Mouse (Mus musculus): ENCODE measurements around the gene Ripor2. TPM values are rescaled to one million over a fixed set of nuclear protein-coding genes. Genes with fewer than 3 reads are reported as not detected.

Gene Ripor2
- total RNA-seq, 2 experiments from 2014 or later = 7.5 to 10.9 TPM

DNA sequence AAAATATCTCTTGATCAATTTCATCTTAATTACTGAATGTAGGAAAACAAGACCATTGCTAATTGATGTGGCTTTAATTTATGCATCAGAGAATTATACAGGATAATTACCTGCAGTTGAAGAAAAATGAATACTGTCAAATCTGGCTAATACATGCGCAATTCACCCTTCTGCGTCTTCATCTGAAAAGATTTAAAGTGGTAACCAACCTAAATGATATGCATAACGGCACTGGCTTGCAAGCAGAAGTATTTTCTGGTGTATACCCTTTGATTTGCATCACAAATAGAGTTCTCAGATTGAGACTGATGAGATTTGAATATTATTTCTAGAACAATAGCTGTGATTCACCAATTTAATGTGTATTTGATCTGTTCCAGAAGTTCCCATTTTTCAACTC lies 66.7 kb downstream of the Ripor2 start:
- no peak for DNase-seq

GRCm38 (mm10) chr13:24649099-24649498 lies 67.1 kb downstream of the Ripor2 start:
- no peak for DNase-seq

GRCm38 (mm10) chr13:24651018-24651417 lies 69.0 kb downstream of the Ripor2 start:
- no peak for DNase-seq

GRCm38 (mm10) chr13:24654919-24655635 lies 73.1 kb downstream of the Ripor2 start:
- no peak for DNase-seq

DNA sequence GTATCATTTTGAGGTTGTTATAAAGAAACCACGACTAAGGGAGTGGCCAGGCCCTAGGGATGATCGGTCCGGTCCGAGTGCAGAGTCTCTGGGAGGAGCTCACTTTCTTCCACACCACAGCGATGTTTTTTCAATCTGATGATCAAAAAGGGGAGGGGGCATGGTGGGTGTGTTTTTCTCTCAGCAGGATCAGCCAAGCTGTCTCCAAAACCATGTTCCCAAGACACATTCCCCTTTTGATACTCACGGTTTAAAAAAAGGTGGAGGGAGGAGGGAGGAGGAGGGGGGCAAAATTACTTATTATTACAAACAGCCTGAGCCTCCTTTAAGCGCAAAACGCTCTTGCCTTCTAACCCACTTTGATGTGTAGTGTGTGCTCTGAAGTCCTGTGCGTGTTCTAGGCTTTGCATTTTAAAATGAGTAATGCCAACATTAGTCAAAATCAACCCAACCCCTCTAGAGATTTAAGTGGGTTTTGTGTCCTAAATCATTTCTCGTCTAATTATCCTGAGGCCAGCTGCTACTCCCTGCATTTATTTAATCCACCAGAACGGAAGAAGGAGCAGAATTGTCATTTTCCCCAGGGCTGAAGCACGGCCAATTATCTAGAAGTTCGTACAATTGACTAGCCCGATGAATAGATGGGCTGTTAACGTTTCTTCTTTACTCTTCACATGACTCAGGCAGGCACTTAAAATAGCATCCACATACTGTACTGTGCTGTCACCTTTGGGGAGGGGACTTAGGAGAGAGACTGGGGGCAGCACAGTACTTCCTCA lies 74.9 kb downstream of the Ripor2 start:
- no peak for DNase-seq

DNA sequence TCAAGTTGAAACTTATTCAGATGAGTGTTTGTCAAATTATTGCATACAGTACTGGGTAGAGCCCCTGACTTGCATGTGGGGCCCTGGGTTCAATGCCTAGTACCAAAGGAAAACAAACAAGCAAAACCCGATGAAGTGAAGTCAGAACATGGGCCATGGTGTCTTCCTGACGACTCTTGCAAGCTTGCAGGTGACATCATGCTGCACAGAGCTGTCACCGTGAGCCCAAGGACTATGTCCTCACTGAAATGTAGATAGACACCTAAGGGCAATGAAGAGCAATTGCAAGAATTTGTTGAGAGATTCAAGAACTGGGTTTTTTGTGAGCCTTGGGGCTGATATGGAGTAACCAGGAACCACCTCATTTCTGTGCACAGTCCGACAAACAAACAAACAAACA lies 84.8 kb downstream of the Ripor2 start:
- no peak for DNase-seq

DNA sequence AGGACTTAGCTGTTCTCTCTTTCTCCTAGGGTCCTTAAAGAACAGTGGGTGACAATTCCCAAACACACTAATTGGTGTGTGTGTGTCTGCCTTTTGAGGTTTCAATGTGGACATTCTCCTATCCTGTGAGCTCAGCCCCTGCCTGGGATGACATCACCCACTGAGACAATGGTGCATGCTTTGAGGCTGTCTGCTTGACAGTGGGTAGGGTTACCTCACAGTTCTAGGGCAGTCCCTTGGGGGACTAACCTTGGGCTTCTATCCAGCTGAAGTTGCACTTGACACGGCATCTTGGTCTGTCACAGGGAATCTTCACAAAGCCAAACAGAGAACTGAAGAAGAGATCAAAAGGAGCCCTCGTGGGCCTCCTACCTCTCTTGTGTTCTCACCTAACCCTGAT lies 86.6 kb downstream of the Ripor2 start:
- peak; percentile 25 for DNase-seq

DNA sequence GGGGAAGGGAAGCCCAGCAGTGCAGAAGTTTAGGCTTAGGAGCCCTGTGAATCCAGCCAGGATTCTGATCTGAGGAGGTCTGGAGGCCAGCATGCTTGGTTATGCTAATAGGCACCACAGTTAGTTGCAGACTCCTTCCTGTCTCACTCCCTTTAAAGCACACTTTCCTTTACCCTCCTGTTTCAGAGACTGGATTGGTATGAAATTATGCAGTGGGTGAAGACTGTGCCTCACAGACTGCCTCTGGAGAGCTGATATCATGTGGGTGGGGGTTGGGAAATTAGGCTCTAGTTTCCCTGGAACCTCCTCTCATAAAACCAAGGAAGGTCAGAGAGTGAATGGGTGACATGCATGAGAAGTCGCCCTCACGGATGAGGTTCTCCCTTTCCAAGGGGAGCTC lies 88.7 kb downstream of the Ripor2 start:
- DNase-seq = no peak

GRCm38 (mm10) chr13:24679027-24679680 lies 97.2 kb downstream of the Ripor2 start:
- DNase-seq = no peak

- no peak for DNase-seq
Measured at GRCm38 (mm10) chr13:24680951-24681350, 99.0 kb downstream of the Ripor2 start.

DNA sequence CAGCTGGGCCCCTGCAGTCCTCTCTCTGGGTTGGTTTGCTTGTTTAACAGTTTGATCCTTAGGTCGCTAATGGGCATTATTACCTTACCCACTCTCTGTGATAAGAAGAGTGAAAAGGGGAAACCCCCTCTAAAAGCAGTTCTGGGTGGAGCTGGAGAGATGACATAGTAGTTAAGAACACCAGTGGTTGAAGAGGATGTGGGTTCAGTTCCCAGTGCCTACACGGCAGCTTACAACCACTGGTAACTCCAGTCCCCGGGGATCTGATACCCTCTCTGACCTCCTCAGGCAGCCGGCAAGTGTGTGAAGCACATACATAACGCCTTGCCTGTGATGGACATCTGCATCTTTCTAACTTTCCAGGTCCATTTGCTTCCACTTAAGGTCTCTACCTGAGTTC lies 100.4 kb downstream of the Ripor2 start:
- DNase-seq = no peak

GRCm38 (mm10) chr13:24684503-24684902 lies 102.5 kb downstream of the Ripor2 start:
- DNase-seq = no peak

- no peak for DNase-seq
Measured at GRCm38 (mm10) chr13:24685846-24686245, 103.9 kb downstream of the Ripor2 start.

DNA sequence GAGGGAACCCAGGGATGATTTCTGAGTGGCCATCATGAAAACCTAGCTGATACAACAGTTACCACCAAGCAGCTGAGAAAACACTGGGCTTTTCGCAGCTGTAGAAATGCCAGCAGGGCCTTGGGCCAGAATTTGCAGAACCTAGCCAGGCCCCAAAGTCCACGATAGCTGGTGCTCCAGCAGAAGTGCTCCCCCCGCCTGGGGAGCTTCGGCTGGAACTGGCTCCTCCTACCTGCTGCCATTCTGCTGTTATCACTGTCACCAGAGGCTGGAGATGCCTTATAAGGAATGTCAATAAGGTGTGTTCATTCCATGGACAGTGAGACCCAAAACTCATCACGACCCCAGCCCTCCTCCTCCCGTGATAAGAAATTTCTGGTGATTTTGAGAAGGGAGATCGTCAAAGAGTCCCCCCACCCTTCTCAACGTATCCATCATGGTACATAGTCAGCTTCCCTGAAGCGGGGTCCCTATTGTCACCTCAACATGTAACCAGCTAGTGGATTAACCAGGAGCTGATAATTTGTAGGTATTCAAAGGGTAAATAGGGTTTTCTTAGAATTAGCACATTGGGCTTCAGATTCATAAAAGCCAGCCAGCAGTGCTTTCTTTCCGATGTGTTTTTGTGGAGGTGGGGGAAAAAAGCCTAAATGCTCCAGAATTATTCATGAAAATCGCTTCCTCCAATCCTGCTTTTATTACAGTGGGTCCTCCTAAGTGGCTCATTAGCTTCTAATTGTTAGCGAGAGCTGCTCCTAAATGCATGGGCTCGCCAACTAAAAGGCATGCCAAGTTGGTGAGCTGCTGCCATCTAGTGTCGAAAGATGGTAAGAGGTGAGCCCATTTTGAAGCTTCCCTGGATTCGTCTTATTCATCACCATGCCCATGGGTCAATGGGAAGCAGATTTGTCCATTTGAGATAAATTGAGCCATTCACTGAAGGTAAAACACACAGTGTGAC lies 105.0 kb downstream of the Ripor2 start:
- DNase-seq = peak; percentile 85

- DNase-seq = no peak
Measured at GRCm38 (mm10) chr13:24693312-24693711, 111.3 kb downstream of the Ripor2 start.

DNA sequence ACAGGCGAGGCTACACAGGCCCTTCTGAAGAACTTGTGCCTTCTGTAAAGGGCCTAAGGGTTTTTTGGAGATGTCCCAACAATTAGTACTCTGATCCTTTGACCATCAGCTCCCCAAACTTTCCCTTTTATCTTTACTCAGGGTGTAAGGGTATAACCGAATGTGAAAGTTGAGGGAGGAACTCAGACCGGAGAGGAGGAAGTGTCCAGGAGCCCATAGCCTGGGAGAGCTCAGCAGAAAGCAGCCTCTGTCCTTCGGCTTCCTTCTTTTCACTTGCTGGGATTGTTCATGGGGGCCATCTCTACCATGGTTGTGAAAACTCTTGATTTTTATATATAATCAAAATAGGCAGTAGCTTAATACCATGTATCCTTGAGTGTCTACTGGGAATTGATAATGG lies 116.8 kb downstream of the Ripor2 start:
- DNase-seq = no peak

DNA sequence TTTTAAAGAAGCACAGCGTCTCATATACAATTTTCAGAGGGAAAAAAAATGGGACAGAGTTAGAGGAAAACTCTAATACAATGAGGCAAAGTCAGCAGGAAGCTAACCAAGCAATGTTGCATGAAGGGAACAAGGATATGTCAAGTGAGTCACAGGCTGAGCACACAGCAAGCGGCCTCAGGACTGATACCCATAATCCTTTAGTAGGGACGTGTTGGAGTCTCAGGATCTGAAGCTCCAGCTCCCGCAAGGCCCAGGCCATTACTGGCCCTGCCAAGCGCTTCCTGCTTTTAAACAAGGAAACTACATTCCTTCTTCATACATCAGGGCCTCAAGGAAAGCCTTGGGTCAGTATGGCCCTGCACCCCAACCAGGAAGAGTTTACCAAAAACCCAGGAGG lies 120.1 kb downstream of the Ripor2 start:
- no peak for DNase-seq

- no peak for DNase-seq
Measured at GRCm38 (mm10) chr13:24709656-24710396, 127.8 kb downstream of the Ripor2 start.

DNA sequence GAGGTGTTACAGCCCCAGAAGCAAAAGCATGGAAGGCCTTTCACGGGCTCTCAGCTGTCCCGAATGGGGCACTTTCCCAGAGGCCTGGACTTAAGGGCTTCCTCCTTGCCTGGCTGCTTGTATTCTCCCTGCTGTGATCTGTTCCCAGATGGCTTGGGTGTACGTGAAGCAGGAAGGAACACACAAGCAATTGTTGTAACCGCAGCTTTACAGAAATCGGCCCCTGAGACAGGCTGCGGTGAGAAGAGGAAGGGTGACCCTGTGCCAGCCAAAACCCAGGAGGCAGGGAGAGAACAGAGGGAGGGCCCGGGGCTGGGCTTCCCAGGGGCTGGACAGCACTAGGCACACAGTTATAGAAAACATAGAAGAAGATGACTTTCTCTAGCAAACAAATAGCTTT lies 129.0 kb downstream of the Ripor2 start:
- DNase-seq = no peak

GRCm38 (mm10) chr13:24712581-24713130 lies 130.7 kb downstream of the Ripor2 start:
- DNase-seq = no peak

GRCm38 (mm10) chr13:24713434-24714000 lies 131.5 kb downstream of the Ripor2 start:
- peak; percentile 95 for DNase-seq

Measured in adrenal gland, postnatal 10 days (tissue).